Mouse (Mus musculus) hindlimb bud, embryonic 11.5 days (tissue): ENCODE data around the gene Hyal4.
A peak's percentile ranks its signal among the peaks of the same experiment; 100 is the strongest.

Experiments used
- DNase-seq: peaks from one replicate; pipeline ENCODE4 v3.0.0-alpha.2; 2012; ENCODE audit warnings: low read depth, low spot score; ENCODE audit errors: extremely low spot score

The Hyal4 gene

DNA sequence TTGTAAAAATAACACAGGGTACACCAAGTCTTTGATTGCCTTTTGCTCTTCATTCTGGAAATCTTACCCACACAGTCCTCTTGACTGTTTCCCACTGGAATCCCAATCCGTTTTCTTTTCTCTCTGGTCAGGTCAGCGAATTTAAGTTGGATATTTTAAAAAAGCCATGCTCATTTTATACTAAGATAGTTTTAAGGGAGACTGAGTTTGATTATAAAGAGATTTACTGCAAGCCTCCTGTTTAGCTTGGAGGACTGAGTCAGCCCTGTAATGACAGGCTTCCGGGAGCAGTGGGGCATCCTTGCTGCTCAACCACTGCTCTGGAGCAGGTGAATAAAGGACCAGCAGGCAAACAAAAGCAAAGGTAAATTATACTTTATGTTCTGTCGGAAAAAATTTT lies at the start of gene Hyal4:
Hyal4 (plus strand) TSS at position 301 of the 400 bp plus-strand sequence.
- no peak for DNase-seq

DNA sequence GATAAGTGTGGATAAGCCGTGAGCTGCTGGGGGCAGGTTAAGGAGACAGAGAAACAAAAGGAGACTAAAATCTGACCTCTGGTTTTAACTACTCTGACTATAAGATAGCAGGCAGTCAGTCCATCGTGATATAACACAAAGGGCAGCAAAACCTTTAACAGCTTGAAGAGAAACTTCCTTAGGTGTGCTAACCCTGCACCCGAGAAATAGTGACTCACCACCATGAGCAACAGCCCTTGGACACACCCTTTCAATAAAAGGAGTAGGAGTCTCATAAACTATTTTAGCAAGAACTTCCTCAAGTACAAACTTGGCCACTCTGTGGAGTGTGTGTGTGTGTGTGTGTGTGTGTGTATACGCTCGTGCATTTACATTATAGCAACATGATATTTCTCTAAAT lies 41.0 kb upstream of the Hyal4 start:
- no peak for DNase-seq

DNA sequence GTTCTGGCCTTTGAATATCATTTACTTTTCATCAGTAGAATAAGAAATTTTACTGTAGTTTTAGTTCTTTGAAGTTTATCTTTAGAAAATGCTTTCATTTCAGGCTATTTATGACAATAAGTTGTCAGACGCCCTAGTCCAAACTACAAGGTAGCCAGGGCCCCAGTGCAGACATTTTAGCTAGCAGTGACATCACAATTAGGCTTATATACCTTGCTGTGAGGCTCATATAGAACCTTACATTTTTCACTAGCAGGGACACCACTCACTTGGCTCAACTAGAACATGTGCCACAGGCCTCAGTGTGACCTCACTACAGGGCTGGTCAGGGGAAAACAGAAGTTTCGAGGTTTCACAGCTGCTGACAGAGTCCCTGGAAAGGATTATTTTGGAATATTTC lies 40.6 kb upstream of the Hyal4 start:
- no peak for DNase-seq

DNA sequence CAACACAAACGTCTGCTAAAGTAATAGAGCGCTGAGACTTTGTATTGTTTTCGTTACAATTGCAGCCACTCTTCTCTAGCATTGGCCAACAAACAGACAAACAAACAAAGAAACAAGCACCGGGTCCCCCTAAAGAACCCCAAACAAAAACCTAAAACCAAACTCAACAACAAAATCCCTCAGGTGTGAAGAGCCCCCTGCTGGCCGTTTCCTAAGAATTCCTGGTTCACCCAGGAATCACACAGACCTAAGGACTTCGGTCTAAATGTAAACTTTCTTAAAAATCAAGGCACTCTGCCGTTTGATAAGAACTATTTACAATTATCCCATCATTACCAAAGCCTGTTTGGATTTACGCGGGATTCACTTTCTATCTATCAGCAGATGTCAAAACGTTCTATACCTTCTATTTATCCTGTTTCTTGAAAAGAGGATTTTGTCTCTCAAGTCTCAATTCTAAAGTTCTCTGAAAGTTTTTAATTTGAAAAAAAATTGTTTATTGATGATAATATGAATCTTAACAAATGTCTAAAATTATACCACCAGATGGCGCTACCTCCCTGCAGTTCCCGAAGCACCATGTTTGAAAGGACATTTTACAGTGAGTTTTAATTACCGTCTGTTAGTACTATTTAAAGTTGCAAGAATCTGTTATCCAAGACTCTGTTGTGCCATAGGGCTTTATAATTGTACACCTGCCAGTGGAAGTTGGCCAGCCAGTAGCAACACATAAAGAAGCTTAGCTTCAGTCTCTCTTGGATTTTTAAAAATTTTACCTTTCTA lies 26.6 kb upstream of the Hyal4 start:
- peak; percentile 39 for DNase-seq

DNA sequence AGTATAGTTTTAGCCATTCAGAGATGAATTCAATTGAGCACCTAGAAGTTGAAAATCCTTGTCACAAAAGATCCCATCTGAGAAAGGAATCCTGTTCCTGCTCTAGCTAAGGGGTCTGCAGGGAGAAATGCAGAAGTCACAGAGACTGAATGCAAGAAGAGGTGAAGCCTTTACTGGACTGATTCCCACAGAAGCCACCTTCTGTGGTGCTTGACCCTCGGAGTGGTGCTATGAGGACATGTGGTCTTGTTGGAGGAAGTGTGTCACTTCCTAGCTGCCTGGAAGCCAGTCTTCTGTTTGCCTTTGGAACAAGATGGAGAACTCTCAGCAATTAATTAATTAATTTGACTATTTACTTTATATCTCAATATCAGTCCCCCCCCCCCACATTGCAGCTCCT lies 20.0 kb upstream of the Hyal4 start:
- no peak for DNase-seq

DNA sequence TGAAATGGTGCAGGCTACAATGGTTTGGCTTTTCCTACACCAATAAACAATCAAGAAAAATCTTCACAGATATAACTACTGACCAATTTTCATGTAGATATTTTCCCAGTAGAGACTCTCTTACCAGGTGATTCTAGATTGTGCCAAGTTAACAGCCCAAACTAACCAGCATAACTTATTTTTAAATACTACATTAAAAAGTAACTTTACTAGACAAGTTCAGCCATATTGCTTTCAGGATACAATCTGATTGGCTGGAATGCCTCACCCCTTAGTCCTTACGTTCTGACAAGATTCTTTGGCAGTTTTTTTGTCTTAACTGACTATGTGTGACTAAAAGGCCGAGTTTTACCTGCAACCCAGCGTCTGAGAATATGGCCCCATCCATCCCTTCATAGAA lies 15.2 kb upstream of the Hyal4 start, which contains the start of gene Hyal6:
Hyal6 (plus strand) TSS at position 301 of the 400 bp plus-strand sequence.
- no peak for DNase-seq

DNA sequence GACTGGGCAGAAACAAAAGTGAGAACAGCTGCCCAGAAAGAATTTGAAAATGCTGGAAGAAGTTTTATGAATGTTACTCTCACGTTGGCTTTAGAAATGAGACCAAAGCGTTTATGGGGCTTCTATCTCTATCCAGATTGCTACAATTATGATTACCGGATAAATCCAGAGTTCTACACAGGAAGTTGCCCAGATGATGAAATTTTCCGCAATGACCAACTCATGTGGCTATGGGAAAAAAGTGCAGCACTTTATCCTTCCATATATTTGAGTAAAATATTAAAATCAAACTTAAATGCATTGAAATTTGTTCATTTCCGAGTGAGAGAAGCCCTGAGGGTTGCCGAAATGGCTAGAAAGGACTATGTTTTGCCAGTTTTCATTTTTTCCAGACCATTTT lies 13.6 kb upstream of the Hyal4 start:
- no peak for DNase-seq

DNA sequence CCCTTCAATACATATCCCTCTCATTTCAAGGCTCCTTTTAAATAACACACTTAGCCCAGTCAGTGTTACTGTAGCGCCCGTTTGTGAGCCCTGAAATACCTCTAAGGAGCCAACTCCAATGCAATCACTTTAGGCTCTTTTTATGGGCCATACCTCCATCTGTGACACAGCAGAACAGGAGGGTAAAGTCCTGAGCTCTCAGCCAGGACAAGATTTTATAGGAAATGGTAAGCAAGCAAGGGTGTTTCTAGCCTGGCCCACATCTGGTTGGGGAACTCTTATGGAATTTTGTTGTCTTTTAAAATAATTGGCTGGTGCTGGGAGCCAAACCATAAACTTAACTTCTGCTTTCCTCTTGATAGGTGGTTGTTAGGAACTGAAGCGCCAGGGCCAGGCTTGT lies 11.2 kb downstream of the Hyal4 start:
- no peak for DNase-seq

DNA sequence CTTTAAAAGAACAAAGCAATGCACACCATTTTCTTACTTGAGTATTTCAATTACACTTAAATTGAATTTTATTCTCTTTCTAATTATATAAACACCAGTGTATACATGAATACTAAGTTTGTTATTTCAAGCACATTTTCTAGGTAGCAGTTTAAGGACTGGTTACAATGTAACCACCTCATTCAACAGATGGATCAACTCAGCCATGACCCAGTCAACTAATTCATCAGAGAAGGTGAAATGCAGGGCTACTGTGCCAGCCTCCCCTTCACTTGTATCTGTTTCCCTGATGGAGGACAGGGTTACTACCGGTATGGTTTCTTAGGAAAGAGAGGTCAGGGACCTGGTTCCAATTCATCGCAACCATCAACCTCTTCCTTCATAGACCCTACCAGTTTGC lies 18.1 kb downstream of the Hyal4 start:
- no peak for DNase-seq

DNA sequence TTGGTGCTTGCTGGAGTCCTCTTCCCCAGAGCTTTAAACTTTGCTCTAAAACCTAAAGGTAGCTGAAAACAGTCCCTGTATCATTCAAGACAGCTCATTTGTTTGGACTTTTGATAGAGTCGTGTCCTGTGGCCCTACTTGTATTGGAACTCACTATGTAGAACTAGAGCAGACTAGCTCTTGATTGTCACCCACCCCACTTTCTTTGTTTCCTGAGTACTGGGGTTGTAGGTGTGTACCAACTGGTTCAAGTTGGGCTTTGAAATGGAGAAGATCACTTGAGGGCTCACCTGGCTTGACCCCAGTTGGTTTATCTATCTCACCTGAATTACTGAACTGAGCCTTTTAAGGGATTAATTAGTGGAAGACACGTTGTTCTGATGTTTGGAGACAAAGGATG lies 31.1 kb downstream of the Hyal4 start:
- no peak for DNase-seq

DNA sequence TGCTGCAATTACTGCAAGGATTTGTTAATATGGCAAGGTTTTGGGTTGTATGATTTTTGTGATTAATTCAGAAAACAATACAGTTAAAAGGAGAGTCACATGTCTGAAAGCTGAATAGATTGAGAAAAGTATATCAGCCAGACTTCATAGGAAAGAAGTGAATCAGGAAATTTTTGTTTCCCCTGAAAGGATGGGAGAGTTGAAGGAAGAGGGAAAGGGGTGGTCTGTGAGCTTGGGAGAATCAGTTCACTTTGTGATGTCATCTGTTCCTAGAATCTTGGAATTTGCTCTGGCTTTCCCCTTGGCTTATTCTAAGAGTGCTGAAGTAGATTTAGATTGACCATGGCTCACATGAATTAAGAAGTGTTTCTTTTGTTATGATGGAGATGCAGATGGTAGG lies 42.8 kb downstream of the Hyal4 start, which contains the start of gene Spam1:
Spam1 (plus strand) TSS at position 301 of the 400 bp plus-strand sequence.
- DNase-seq, result no peak
